Mouse (Mus musculus): ENCODE results near the gene Slc25a16.

- no peak for TF ChIP-seq CHD2 (IDR thresholded peaks at IDR 0.05; ENCODE audit: low read length)
- TF ChIP-seq HCFC1 (IDR thresholded peaks at IDR 0.05; ENCODE audit: low read depth, low read length), result no peak
- TF ChIP-seq CTCF (IDR thresholded peaks at IDR 0.05 in 2 of 3, conservative IDR thresholded peaks at IDR 0.05 in 1 of 3; ENCODE audit: control insufficient read depth in 1 of 3, insufficient read depth in 1 of 3, low read depth in 2 of 3, low read length in 3 of 3, poor library complexity in 1 of 3, severe bottlenecking in 1 of 3), result no peak
Observed at GRCm38 (mm10) chr10:62965796-62966195, 45.4 kb downstream of the Slc25a16 start.
